Mouse (Mus musculus) natural killer cell, adult 2 months (primary cell): ENCODE results near the gene Mgat4d.
"Not testable (repeated sequence)": the region's sequence is repeated elsewhere in the genome, so short reads cannot be mapped to it uniquely, and the experiment has no call there.

ENCODE experiments used
- DNase-seq, 2 experiments: peaks; one replicate each; pipeline ENCODE4 v3.0.0; 2022; ENCODE audit warnings: low spot score in 2 of 2

Mgat4d gene

DNA sequence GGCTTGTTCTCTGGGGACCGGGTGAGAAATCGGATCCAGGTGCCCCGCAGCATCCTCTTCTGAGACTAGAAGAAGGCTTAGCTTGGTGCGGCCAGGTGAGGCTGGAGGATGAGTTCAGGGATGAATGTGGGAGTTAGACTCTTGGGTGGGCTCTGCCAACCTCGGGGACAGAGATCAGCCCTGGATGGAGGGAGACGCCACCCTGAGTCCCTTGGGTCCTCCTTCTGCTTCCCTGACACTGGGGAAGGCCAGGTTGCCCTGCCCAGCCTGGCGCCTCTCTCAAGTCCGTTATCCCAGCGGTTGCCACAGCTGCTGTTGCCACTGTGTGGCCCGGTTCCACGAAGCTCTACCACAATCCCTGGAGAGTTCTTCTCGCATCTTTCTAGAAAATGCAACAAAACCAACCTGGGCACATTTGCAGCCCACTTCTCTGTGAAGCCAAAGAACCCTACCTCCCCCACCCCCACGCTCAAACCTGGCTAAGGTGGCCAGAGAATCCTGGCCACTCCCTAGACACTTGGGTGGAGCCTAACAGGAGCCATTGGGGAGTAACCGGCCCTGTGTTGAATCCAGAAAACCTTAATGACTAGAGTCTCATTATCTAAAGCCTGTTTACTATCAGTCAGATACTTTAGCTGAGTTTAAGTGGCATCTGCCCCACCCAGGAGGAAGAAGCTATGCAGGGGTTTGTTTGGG is 41.9 kb downstream of the Mgat4d start:
- DNase-seq, result no peak

DNA sequence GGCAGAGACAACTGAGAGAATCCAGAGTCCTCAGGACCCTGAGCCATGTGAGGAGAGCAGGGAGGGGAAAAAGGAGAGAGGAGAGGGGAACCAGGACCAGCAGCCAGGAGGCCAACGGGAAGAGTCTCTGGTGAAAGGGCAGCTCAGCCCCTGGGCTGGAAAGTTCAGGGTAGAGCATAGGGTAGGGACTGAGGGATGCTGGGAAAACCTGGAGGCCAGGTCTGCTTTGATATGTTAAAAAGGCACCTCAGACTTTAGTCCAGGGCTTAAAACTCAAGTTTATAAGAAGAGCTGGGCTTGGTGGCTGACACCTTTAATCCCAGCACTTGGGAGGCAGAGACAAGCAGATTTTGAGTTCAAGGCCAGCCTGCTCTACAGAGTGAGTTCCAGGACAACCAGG is 44.2 kb downstream of the Mgat4d start:
- DNase-seq, result no peak

DNA sequence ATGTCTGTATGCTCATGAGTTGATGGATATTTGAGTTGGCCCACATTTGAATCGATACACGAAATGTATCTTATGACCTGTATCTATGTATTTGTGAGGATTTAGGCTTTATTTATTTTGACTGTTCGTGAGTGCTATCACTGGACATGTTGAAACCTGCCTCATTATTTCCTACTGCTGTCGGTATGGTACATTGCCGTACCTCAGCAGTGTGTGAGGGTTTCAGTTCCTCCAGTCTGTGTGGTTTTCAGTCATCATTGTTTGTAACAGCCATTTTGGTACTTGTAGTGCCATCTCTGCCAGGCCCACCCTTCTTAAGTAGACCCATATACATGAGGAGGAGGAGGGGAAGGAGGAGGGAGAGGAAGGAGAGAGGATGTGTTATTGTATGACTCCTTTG is 46.1 kb downstream of the Mgat4d start:
- DNase-seq, result no peak

DNA sequence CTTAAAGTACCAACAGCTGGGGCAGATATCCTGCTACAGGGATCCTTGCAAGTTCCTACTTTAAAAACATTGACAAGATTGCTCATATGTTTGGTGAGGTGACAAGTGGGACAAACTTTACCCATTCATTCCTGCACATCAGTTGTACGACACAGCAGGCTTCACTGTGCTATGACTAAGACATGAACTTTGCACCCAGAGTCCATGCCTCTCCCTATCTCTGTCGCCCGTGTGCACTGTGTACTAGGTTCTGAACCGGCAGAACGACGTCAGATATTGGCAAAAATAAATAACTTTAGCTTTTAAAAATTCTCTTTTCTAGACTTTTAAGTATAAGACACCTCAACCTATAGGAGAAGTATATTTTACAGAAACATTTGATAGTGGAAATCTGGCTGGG is 48.4 kb downstream of the Mgat4d start:
- DNase-seq, result no peak

DNA sequence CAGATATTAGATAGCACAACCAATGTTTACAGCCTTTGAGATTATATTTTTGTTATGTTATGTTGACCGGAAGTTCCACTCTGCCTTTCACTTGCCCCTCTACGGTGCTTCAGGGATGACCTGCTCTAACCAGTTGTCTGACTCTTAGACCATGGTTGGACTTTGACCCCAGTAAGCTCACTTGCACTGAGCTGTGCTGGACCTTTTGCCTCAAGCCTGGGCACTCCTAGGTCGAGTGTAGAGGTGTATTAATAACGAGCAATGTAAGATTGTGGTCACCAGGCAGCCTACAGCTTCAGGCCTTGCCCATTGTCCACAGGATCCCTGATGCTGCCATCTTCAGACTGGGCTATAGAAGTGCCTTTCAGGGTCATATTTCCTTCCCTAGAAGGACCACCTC is 49.5 kb downstream of the Mgat4d start:
- DNase-seq, result no peak

DNA sequence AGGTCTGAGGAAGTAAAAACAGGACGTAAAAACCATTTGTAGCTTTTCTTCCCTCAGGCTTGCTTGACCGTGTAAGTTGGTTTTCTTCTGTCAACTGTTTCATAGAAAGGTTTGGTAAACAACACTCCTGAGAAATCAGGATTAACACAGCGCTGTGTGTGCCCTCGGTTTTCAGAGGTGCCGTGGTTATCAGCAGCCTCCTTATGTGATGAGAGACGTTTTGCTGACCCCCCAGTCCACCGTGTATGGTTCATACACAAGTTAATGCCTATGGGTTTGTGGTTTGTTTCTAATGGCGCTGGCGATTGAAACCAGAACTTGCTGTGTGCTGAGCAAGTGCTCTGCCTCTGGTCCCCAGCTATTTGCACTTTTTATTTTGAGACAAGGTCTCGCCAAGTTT is 57.3 kb downstream of the Mgat4d start:
- DNase-seq, result no peak

DNA sequence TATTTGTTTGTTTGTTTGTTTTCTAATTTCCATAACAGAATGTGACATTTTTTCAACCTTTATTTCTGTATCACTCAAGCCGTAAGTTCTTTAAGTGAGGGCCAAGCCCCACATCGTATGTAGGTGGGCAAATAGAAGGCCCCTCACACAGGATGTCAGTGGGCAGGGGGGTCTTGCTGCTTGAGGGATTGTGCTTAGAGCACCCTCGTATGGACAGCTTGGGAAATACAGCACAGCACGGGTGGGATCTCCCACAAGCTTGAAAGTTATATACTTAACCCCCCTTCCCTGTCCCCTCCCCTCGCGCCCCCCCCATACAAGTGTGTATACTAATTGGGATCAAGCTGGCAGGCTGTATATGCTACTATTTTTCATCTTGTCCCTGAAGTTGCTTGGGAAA is 58.6 kb downstream of the Mgat4d start:
- DNase-seq, result no peak

DNA sequence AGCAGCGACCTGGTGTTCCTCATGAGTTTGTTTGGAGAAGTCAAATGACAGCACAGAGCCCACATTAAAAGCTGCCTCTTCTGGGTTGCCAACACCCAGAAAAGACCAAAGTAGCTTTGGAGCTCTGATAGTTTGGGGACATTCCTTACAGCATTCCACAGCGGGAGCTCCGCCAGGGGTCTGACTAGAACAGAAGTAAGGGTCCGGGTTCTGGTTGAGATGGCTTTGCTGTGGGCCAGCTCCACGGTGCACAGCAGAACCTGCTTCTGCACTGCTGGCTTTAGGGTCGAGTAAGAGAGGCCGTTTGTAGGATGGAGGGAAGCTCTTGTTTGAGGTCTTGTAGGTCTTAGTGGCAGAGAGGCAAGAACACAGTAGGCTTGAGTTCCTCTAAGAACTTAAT is 60.2 kb downstream of the Mgat4d start:
- no peak for DNase-seq

DNA sequence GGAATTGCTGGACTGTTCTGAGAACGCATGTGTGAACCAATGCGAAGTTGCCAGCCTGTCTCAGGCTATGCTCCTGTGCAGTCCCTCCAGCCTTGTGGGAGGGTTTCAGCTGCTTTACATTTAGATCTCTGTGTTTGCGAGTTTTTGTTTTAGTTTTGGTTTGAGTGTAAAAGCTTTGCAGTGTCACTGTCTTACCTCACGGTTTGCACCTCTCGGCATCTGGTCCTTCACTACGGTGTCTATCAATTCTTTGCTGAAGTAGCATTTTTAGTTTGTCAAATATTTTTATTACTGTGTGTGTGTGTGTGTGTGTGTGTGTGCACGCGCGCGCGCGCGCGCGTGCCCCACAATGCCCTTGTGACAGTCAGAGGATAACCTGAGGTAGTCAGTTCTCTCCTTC is 68.6 kb downstream of the Mgat4d start:
- no peak for DNase-seq

DNA sequence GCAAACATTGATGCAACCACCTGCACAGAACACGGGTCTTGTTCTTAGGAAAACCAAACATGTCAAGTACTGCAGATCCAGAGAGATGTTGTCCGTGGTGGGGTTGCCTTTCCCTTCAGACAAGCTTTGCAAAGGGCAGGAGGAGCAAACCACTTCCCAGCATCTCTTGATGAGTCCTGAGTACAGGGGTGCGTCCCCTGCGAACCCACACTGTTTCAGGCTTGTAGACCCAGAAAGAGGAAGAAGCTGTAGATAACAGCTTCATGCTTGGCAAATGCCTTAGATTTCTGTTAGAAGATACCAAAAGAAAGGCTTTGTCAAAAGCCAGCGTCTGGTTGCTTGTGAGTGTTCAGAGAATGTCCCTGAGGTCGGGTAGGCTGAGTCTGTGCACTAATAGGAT is 69.7 kb downstream of the Mgat4d start:
- DNase-seq, result no peak

DNA sequence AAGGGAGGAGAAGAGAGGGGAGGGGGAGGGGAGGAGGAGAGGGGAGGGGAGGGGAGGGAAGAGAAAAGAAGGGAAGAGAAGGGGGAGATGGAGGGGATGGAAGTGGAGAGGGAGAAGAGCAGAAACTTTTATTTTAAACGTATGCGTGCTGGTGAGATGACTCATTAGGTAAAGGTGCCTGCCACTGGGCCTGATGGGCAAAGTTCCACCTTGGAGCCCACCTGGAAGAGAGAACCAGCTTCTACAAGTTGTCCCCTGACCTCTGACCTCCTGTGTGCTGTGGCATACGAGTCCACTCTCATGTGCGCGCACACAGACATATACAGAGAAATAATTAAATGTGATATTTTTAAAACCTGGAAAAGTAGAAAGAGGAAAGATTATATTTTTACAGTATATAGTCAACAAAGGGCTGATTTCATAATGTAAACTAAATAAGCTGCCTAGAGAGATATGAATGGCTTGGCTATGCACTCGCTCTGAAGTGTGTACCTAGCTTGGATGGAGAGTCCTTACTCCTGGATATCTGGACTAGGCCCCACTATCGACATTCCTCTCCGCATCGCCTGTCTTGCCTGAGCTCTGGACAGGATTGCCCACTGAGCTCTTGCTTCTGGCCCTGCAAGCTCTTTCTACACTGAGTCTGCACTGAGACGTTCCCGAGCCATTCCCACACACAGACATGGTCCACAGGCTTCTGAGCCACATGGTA is 70.7 kb downstream of the Mgat4d start:
- DNase-seq, result no peak

DNA sequence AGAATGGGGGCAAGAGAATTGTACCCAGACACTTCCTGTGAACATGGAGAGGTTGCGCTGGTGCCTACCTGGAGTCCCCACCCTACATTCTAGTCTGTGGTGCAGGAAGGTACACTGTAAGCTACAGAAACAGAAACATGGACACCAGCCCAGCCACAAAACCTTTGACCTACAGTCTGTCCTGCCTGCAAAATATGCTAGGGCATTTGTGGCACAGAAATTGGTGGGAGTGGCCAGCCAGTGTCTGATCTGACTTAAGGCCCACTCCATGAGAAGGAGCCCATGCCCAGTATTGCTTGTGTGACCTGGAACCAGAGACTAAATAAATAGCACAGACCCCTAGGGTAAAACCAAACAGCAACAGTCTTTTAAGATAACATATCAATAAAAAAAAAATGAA is 73.1 kb downstream of the Mgat4d start:
- DNase-seq, result no peak

DNA sequence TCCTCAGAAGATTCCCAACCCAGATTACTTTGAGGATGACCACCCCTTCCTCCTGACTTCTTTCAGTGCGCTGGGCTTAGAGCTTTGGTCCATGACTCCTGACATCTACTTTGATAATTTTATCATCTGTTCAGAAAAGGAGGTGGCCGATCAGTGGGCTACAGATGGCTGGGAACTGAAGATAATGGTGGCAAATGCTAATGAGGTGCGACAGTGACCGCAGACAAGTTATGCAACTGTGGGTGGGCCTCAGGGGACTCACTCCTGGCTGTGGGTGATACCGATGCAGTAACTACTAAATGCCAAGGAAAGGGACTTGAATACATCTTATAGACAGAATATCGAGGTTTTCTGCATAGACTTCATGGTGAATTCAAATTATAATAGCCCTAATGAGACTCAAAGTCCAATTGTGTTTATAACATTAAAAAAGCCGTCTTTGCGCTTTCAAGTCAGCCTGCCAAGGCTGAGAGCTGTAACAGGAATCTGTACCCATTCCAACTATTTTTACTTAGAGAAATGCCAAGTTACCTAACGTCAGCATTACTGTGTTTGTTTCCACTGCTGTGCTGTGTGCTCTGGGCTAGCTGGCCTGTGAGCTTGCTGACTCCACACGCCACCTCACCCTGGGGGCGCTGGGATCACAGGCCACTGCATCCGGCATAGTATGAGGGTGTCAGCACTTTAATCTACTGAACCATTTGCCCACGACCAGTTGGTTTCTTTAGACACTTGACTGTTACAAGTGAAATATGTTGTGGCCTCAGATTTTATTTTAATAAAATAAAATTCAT is 75.0 kb downstream of the Mgat4d start:
- DNase-seq, result no peak

DNA sequence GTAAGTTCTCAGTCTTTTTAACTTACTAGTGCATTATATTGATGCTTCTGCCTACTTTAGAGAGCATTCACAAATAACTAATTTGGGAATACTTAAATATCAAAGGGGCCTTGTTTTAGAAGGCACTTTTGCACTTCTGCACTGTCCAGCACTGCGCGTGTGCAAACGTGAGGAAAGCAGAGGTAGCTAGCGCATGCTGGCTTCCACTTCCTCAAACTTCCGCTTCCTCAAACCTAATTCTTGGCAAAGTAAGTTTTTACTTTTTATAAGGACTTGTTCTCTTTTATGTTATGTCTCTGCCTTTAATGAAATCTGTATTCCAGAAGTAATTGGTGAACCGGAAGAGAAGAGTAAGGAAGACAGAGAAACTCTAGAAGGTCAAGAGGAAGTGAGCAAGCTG is 76.9 kb downstream of the Mgat4d start:
- no peak for DNase-seq

DNA sequence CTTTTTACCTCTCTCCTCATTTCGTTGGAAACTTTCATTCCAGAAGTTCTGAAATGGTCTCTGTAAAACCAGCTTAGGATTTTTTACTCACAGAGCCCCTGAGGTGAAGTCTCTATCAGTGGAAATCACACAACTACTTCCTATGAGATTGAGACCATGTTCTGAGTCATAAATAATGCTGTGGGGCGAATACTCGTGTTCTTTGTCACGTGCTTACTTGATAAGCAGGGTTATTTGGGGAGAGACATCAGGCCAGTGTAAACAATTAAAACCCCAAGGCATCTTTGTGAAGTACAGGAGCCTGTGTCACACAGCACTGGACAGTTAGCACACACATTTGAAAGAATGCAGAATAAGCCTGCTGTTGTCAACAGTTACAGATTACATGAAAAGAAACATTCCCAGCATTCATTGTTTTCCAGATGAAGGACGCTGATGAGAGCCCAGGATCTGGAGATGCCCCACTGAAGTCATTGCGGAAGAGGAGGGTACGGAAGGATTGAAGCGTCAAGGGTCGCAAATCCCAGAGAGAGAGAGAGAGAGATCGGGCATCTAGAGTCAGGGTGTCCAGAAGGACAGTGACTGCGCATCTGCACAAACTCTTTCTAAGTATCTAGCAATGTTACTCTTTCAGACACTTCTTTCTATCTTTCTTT is 78.0 kb downstream of the Mgat4d start:
- DNase-seq, result no peak

DNA sequence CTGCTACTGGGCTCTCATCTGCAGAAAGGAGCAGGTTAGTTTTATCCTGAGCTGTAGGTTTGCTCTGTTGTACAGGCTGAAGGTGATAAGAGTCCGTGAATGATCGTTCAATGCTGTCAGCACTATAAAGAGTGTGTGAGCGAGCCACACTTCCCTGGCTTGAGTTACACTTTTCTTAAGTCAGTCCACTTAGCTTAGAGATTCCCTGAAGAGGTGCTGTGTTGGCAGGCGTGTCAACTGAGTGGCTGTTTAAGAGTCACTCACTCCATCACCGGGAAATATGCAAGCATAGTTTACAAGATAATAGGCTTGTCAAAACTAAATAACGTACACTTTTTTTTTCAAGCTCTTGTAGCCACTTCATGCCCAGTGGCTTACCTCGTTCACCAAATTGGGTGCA is 78.7 kb downstream of the Mgat4d start:
- DNase-seq, result no peak

DNA sequence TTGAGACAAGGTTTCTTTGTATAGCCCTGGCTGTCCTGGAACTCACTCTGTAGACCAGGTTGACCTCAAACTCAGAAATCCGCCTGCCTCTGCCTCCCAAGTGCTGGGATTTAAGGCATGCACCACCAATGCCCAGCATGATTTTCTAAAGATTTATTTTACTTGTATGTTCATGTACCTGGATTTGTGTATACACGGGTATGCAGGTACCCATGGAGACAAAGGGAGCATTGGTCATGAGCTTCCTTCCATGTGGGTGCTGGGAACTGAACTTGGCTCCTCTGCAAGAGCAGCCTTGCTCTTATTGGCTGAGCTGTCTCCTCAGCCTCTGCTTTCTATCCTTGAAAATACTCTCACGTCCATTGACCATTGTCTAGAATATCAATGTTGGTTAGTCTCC is 80.3 kb downstream of the Mgat4d start:
- DNase-seq, result not testable (repeated sequence)

DNA sequence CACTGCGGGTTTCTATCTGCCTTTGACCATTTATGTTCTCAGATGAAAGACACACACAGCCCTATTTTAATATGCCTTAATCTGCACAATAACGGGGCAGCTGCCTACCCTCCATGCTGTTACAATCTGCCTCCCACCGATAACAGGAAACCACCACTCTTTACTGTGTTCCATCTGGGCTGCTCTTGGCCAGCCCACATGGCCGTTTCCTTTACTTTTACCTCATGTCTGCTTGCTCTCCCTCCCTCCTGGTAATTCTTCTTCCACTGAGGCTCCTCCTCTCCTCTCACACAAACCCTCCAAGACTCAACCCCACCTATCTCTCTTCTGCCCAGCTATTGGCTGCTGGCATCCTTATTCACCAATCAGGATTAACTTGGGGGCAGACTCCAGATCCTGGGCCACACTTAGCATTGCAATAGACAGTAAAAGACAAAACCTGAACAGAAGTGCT is 80.8 kb downstream of the Mgat4d start:
- no peak for DNase-seq
